Mouse (Mus musculus) kidney, postnatal 0 days (tissue): Measurements from ENCODE around the gene Btbd9. TPM values are rescaled to one million over a fixed set of nuclear protein-coding genes. Genes with fewer than 3 reads are reported as not detected.
A peak's percentile ranks its signal among the peaks of the same experiment; 100 is the strongest.

ENCODE experiments used
- ATAC-seq: fragments of 200-750 bp; cut with Nextera tagmentation; replicated peaks from 2 replicates; pipeline ENCODE4 v1.8.0; 2017; ENCODE audit warnings: low read depth, moderate number of reproducible peaks, moderate TSS enrichment, moderate library complexity; ENCODE audit not compliant: low FRiP score
- DNase-seq: peaks from one replicate; pipeline ENCODE4 v3.0.0-alpha.2; 2016; ENCODE audit warnings: low spot score
- H3K27ac ChIP-seq: fragments of 300-500 bp; sonication (generic); 2 replicates; pipeline ENCODE4 v1.5.1; 2014; ENCODE audit warnings: mild to moderate bottlenecking
- H3K27me3 ChIP-seq: fragments of 300-500 bp; sonication (generic); 2 replicates; pipeline ENCODE4 v1.6.1; 2014; ENCODE audit warnings: low read length, mixed read lengths; ENCODE audit not compliant: insufficient read depth
- H3K36me3 ChIP-seq: fragments of 300-500 bp; sonication (generic); 2 replicates; pipeline ENCODE4 v1.6.1; 2014; ENCODE audit warnings: low read length, mixed read lengths; ENCODE audit not compliant: insufficient read depth
- H3K4me1 ChIP-seq: fragments of 300-500 bp; sonication (generic); replicated peaks from 2 replicates; pipeline ENCODE4 v1.6.1; 2014; ENCODE audit warnings: antibody characterized with exemption, low read length, mixed read lengths; ENCODE audit not compliant: insufficient read depth
- H3K4me2 ChIP-seq: fragments of 300-500 bp; sonication (generic); 2 replicates; pipeline ENCODE4 v1.6.1; 2014; ENCODE audit warnings: mild to moderate bottlenecking, low read length, moderate library complexity, mixed read lengths
- H3K4me3 ChIP-seq: fragments of 300-500 bp; sonication (generic); replicated peaks from 2 replicates; pipeline ENCODE4 v1.5.1; 2014; ENCODE audit warnings: low read depth, low read length
- H3K9ac ChIP-seq: fragments of 300-500 bp; sonication (generic); 2 replicates; pipeline ENCODE4 v1.6.1; 2014; ENCODE audit warnings: low read depth, low read length
- H3K9me3 ChIP-seq: fragments of 300-500 bp; sonication (generic); replicated peaks from 2 replicates; pipeline ENCODE4 v1.6.1; 2016; ENCODE audit warnings: low read length, inconsistent platforms, mixed read lengths
- CTCF ChIP-seq: IDR thresholded peaks from 2 replicates; pipeline ENCODE4 v1.5.1; 2016; ENCODE audit warnings: antibody characterized with exemption, low read depth, mild to moderate bottlenecking, moderate library complexity
- WGBS: fragments of 180-500 bp; shearing (Covaris S2); extraction: QIAGEN DNeasy Blood & Tissue Kit; methylation state at CpG from one replicate; pipeline ENCODE4 v1.1.7; 2014; 5-methylcytosine and 5-hydroxymethylcytosine counted together
- polyA plus RNA-seq: library from polyadenylated mRNA; unstranded; fragments of >200 nt; fragmentation: Nextera tagmentation; extraction: Ambion mirVana; gene quantifications from 2 replicates; pipeline ENCODE4 v1.2.1, GENCODE M21; 2015

Btbd9 gene
- polyA plus RNA-seq, 1 experiment from 2014 or later: 41.1 TPM

GRCm38 (mm10) chr17:30215741-30216140, 360.5 kb downstream of the Btbd9 start:
- no peak for TF ChIP-seq CTCF
- no peaks in the 10 kb centered on the region for H3K9me3 ChIP-seq
- no peak overlapping the region for H3K4me3 ChIP-seq
- DNase-seq (no peak), ATAC-seq (no peak)
- 68% methylated on average over 4 of the region's 4 CpGs for WGBS
- H3K36me3 ChIP-seq: 0 out of 2 replicates have a peak, but pooled peaks cover 11% of the 10 kb centered on the region
- no peaks in the 10 kb centered on the region for H3K4me1 ChIP-seq
- H3K9ac ChIP-seq: no peak overlapping the region
- no peak overlapping the region for H3K27ac ChIP-seq
- H3K27me3 ChIP-seq: no peaks in the 10 kb centered on the region
- no peak overlapping the region for H3K4me2 ChIP-seq

- no peak for TF ChIP-seq CTCF
- no peaks in the 10 kb centered on the region for H3K27me3 ChIP-seq
- H3K4me3 ChIP-seq: no peak overlapping the region
- H3K27ac ChIP-seq: no peak overlapping the region
- H3K4me2 ChIP-seq: no peak overlapping the region
- no peak for ATAC-seq
- H3K9ac ChIP-seq: no peak overlapping the region
- WGBS: 74% methylated on average over 6 of the region's 6 CpGs
- no peaks in the 10 kb centered on the region for H3K9me3 ChIP-seq
- H3K4me1 ChIP-seq: no peaks in the 10 kb centered on the region
- peaks cover 13% of the 10 kb centered on the region; the same call in 1 of the 2 replicates for H3K36me3 ChIP-seq
- DNase-seq: no peak
Measured at GRCm38 (mm10) chr17:30214393-30214792, 361.9 kb downstream of the Btbd9 start.

GRCm38 (mm10) chr17:30213371-30213770, 362.9 kb downstream of the Btbd9 start:
- Histone ChIP-seq H3K9ac (no peak overlapping the region), H3K4me1 (no peaks in the 10 kb centered on the region), H3K4me3 (no peak overlapping the region), H3K36me3 (peaks cover 17% of the 10 kb centered on the region; the same call in 1 of the 2 replicates), H3K27ac (no peak overlapping the region), H3K4me2 (no peak overlapping the region), H3K27me3 (no peaks in the 10 kb centered on the region), H3K9me3 (no peaks in the 10 kb centered on the region)
- ATAC-seq (no peak), DNase-seq (no peak)
- no peak for TF ChIP-seq CTCF
- WGBS: 80% methylated on average over 5 of the region's 5 CpGs

GRCm38 (mm10) chr17:30212647-30213046, 363.6 kb downstream of the Btbd9 start:
- DNase-seq: peak; percentile 46
- WGBS: 52% methylated on average over 12 of the region's 12 CpGs
- no peak overlapping the region for H3K27ac ChIP-seq

GRCm38 (mm10) chr17:30210936-30211335, 365.4 kb downstream of the Btbd9 start:
- ATAC-seq (no peak), DNase-seq (no peak)
- Histone ChIP-seq H3K4me2 (no peak overlapping the region), H3K9ac (no peak overlapping the region), H3K27me3 (no peaks in the 10 kb centered on the region), H3K4me3 (no peak overlapping the region), H3K27ac (no peak overlapping the region), H3K4me1 (no peaks in the 10 kb centered on the region; the same call in 1 of the 2 replicates), H3K9me3 (no peaks in the 10 kb centered on the region), H3K36me3 (peaks cover 13% of the 10 kb centered on the region; the same call in 1 of the 2 replicates)
- 85% methylated on average over 6 of the region's 6 CpGs for WGBS
- TF ChIP-seq CTCF: no peak

More at GRCm38 (mm10) chr17:30212647-30213046, 363.6 kb downstream of the Btbd9 start:
- no peak for TF ChIP-seq CTCF
- Histone ChIP-seq H3K4me3 (no peak overlapping the region), H3K4me1 (no peaks in the 10 kb centered on the region), H3K9ac (no peak overlapping the region), H3K36me3 (peaks cover 13% of the 10 kb centered on the region; the same call in 1 of the 2 replicates), H3K4me2 (no peak overlapping the region), H3K27me3 (no peaks in the 10 kb centered on the region), H3K9me3 (no peaks in the 10 kb centered on the region)
- no peak for ATAC-seq

- no peak for DNase-seq
- ATAC-seq: no peak
- Histone ChIP-seq H3K4me1 (no peaks in the 10 kb centered on the region; the same call in 1 of the 2 replicates), H3K36me3 (peaks cover 13% of the 10 kb centered on the region; the same call in 1 of the 2 replicates), H3K4me2 (no peak overlapping the region), H3K27me3 (no peaks in the 10 kb centered on the region), H3K27ac (no peak overlapping the region), H3K4me3 (no peak overlapping the region), H3K9me3 (no peaks in the 10 kb centered on the region), H3K9ac (no peak overlapping the region)
- 93% methylated on average over 8 of the region's 8 CpGs for WGBS
- TF ChIP-seq CTCF: no peak
Measured at GRCm38 (mm10) chr17:30210262-30210661, 366.0 kb downstream of the Btbd9 start.
